Mouse (Mus musculus) liver, postnatal 0 days (tissue): Measurements from ENCODE around the gene Serpina12.

Experiments used
- CTCF ChIP-seq: sonication (generic); IDR thresholded peaks from 2 replicates; pipeline ENCODE4 v1.5.1; 2016; ENCODE audit warnings: antibody characterized with exemption, low read depth
- EP300 ChIP-seq: IDR thresholded peaks from 2 replicates; pipeline ENCODE4 v1.6.1; 2016; ENCODE audit warnings: antibody characterized with exemption, low read depth, mild to moderate bottlenecking

DNA sequence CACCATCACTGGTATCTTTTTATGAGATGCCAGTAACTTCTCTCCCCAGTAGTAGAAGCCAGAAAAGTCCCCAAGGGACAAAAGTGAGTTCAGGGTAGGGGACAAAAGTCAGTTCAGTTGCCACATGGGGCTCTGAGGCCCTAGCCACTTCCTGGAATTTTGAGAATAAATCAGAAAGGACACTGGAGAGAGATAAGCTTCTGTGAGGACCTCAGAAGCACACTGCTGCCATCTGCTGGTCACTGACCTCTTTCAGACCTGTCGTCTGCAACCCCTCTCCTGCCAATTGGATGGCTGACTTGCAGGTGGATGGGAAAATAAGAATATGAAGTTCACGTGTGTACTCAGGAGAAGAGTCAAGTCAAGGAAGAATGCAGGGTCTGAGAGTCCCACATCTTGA, 25.4 kb upstream of the Serpina12 start:
- TF ChIP-seq CTCF (peak; percentile 81), EP300 (no peak)
